Mouse (Mus musculus) myocyte (in vitro differentiated cells): ENCODE results near the gene Klhdc2. TPM values are rescaled to one million over a fixed set of nuclear protein-coding genes. Genes with fewer than 3 reads are reported as not detected.
A peak's percentile ranks its signal among the peaks of the same experiment; 100 is the strongest.

Source experiments
- H3K27me3 ChIP-seq: one replicate; pipeline ENCODE4 v1.6.1; 2011; ENCODE audit not compliant: control insufficient read depth, insufficient read depth, insufficient read length
- H3K36me3 ChIP-seq: one replicate; pipeline ENCODE4 v1.6.1; 2011; ENCODE audit not compliant: control insufficient read depth, insufficient read depth
- H3K4me2 ChIP-seq: one replicate; pipeline ENCODE4 v1.6.1; 2011; ENCODE audit warnings: low read depth, control low read depth
- H3K4me3 ChIP-seq: one replicate; pipeline ENCODE4 v1.5.1; 2011; ENCODE audit warnings: mild to moderate bottlenecking, control low read depth, moderate library complexity
- H3K79me2 ChIP-seq: one replicate; pipeline ENCODE4 v1.6.1; 2011; ENCODE audit not compliant: control insufficient read depth, insufficient read depth
- H3ac ChIP-seq: one replicate; pipeline ENCODE4 v1.6.1; 2011; ENCODE audit not compliant: control insufficient read depth, insufficient read length
- CEBPB ChIP-seq: IDR thresholded peaks from 2 replicates; pipeline ENCODE4 v1.6.1; 2011; ENCODE audit warnings: mild to moderate bottlenecking, moderate library complexity; ENCODE audit not compliant: poor library complexity, insufficient read depth, severe bottlenecking
- E2F4 ChIP-seq: IDR thresholded peaks from one replicate; pipeline ENCODE4 v1.6.1; 2011; ENCODE audit warnings: mild to moderate bottlenecking, control low read depth, moderate library complexity; ENCODE audit not compliant: insufficient read depth
- MAX ChIP-seq: IDR thresholded peaks from one replicate; pipeline ENCODE4 v1.6.1; 2011; ENCODE audit warnings: low read depth, mild to moderate bottlenecking, control low read depth
- MYOD1 ChIP-seq, 3 experiments: IDR thresholded peaks; one replicate each; pipeline ENCODE4 v1.6.1; 2011; ENCODE audit warnings: control low read depth in 2 of 3, low read depth in 2 of 3, mild to moderate bottlenecking in 2 of 3, moderate library complexity in 1 of 3; ENCODE audit not compliant: insufficient read length in 2 of 3, control insufficient read depth in 1 of 3
- MYOG ChIP-seq, 3 experiments: IDR thresholded peaks; one replicate each; pipeline ENCODE4 v1.6.1; 2011; ENCODE audit warnings: control low read depth in 2 of 3, low read depth in 2 of 3, mild to moderate bottlenecking in 2 of 3; ENCODE audit not compliant: insufficient read length in 2 of 3, control insufficient read depth in 1 of 3, insufficient read depth in 1 of 3
- POLR2A ChIP-seq: IDR thresholded peaks from one replicate; pipeline ENCODE4 v1.6.1; 2011; ENCODE audit warnings: low read depth, mild to moderate bottlenecking, control low read depth, moderate library complexity; ENCODE audit not compliant: insufficient read length
- POLR2AphosphoS2 ChIP-seq: IDR thresholded peaks from one replicate; pipeline ENCODE4 v1.6.1; 2011; ENCODE audit warnings: low read depth, control low read depth; ENCODE audit not compliant: insufficient read length
- REST ChIP-seq: IDR thresholded peaks from one replicate; pipeline ENCODE4 v1.6.1; 2011; ENCODE audit warnings: mild to moderate bottlenecking, control low read depth, moderate library complexity; ENCODE audit not compliant: insufficient read depth, insufficient read length
- SRF ChIP-seq: IDR thresholded peaks from one replicate; pipeline ENCODE4 v1.6.1; 2011; ENCODE audit warnings: low read depth; ENCODE audit not compliant: control insufficient read depth, insufficient read length
- TCF12 ChIP-seq: IDR thresholded peaks from one replicate; pipeline ENCODE4 v1.6.1; 2011; ENCODE audit warnings: mild to moderate bottlenecking, control low read depth; ENCODE audit not compliant: poor library complexity, insufficient read depth, severe bottlenecking
- TCF3 ChIP-seq: IDR thresholded peaks from one replicate; pipeline ENCODE4 v1.6.1; 2011; ENCODE audit warnings: low read depth, control low read depth; ENCODE audit not compliant: insufficient read length
- USF1 ChIP-seq: IDR thresholded peaks from one replicate; pipeline ENCODE4 v1.6.1; 2011; ENCODE audit warnings: low read depth, mild to moderate bottlenecking, control low read depth, moderate library complexity
- polyA plus RNA-seq: library from polyadenylated mRNA; unstranded; fragments of >200 nt; fragmentation: generic; extraction: Trizol; gene quantifications from one replicate; pipeline ENCODE4 v1.2.1, GENCODE M21; 2012; ENCODE audit warnings: missing spikeins

Gene Klhdc2
- 59.9 TPM for polyA plus RNA-seq

DNA sequence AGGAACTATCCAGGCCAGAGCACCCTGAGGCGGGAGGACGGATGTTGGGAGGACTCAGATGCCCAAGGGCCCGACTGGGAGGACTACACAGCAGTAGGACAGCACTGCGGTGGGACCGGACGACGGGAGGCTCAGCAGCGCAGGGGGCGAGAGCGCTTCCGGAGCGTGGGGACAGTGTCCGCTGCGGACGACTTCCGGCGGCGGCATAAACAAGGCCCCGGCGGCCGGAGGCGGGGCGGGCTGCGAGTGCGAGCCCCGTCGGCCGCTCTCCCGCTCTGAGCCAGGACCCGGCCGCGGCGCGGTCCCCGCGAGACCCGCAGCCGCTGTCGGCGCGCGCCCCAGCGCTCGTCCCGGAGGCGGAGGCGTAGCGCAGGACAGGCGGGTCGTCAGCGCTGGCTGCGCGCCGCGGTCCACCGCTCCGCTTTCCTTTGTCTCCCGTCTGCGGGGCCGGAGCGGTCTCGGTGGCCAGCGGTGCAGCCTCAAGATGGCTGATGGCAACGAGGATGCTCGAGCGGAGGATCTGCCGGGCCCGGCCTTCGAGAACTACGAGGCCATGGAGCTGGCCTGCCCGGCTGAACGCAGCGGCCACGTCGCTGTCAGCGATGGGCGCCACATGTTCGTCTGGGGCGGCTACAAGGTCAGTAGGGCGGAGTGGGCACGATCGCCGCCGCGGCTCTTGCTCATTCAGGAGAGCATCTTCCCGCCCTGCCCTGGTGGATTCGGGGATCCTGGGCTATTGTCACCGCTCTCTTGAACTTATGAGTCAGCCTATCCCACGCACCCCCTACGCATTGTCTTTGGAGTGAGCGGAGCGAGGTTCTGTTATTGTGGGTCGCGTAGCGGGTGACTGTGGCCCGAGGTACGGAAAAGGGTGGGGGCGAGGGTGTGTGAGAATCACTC, at the start of gene Klhdc2:
Klhdc2 (plus strand) TSS at position 171 of the 900 bp plus-strand sequence.
- no peak for TF ChIP-seq E2F4
- no peak for TF ChIP-seq REST
- no peak for TF ChIP-seq TCF12
- no peak for TF ChIP-seq CEBPB
- no peak for TF ChIP-seq MAX
- TF ChIP-seq SRF, result peak; percentile 48
- no peak for TF ChIP-seq USF1
- no peak for TF ChIP-seq TCF3
- peak; percentile 80 for TF ChIP-seq POLR2A
- peak; percentile 92 for TF ChIP-seq POLR2AphosphoS2
- TF ChIP-seq MYOG (IDR thresholded peaks at IDR 0.05; ENCODE audit: control insufficient read depth in 1 of 3, insufficient read depth in 1 of 3, insufficient read length in 2 of 3, low read depth in 2 of 3), result peak in 2 of 3 experiments; percentile 32 to 52
- TF ChIP-seq MYOD1 (IDR thresholded peaks at IDR 0.05; ENCODE audit: control insufficient read depth in 1 of 3, insufficient read length in 2 of 3, low read depth in 2 of 3), result peak in 1 of 3 experiments; percentile 31
- H3K4me3 ChIP-seq, result peak within 1 kb of the TSS; percentile 85

DNA sequence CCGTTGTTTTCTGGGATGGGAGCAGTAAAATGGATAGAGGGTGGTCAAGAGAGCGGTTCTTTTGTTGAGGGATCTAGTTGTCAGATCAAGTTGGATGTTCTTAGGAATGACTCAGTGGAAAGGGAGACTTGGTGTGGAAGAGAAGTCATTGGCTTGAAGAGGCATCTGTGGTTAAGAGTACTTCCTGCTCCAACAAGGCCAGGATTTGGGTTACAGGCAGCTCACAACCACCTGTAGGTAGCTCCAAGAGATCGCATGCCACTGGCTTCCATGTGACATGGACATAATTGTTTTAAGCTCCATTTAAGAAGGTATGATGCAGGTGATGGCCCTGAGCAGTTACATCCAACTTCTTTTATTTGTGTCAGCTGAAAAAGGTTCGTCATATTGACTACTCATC, 46.7 kb upstream of the Klhdc2 start:
- Histone ChIP-seq H3K36me3 (no peaks in the 10 kb centered on the region), H3K4me2 (no peak overlapping the region), H3ac (no peak overlapping the region), H3K27me3 (no peaks in the 10 kb centered on the region), H3K4me3 (no peak overlapping the region), H3K79me2 (no peaks in the 10 kb centered on the region)
- TF ChIP-seq POLR2A, result no peak
- no peak for TF ChIP-seq TCF12
- TF ChIP-seq MAX, result no peak
- TF ChIP-seq CEBPB, result no peak
- no peak for TF ChIP-seq MYOG (IDR thresholded peaks at IDR 0.05; ENCODE audit: control insufficient read depth in 1 of 3, insufficient read depth in 1 of 3, insufficient read length in 2 of 3, low read depth in 2 of 3)
- TF ChIP-seq REST, result no peak
- no peak for TF ChIP-seq TCF3
- no peak for TF ChIP-seq E2F4
- TF ChIP-seq MYOD1 (IDR thresholded peaks at IDR 0.05; ENCODE audit: control insufficient read depth in 1 of 3, insufficient read length in 2 of 3, low read depth in 2 of 3), result no peak
- TF ChIP-seq USF1, result no peak
- no peak for TF ChIP-seq SRF
- TF ChIP-seq POLR2AphosphoS2, result no peak

More for the DNA sequence above, at the start of gene Klhdc2:
- peaks cover 4% of the 10 kb centered on the region for H3K36me3 ChIP-seq
- peak within 1 kb of the TSS; percentile 89 for H3K4me2 ChIP-seq
- H3ac ChIP-seq, result peak within 1 kb of the TSS; percentile 86
- no peaks in the 10 kb centered on the region for H3K27me3 ChIP-seq
- H3K79me2 ChIP-seq, result peaks cover 31% of the 10 kb centered on the region

DNA sequence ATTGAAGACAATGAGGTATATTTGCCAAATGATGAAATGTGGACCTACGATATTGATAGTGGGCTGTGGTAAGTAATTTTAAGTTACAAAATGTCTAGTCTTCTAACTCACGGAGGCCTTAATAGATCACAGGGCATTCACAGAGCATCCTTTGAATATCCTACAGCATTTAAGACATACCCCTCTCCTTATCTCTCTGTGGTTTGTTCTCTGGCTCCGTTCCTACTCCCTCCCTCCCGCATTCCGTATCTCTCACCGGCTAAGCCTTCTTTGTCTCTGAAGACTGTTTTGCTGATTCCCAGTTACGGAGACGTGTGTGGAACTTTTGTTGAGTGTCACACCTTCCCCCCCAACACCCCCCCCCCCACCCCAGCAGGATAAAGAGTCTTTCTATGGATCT, 45.7 kb upstream of the Klhdc2 start:
- Histone ChIP-seq H3K79me2 (no peaks in the 10 kb centered on the region), H3K27me3 (no peaks in the 10 kb centered on the region), H3ac (no peak overlapping the region), H3K4me2 (no peak overlapping the region), H3K4me3 (no peak overlapping the region), H3K36me3 (no peaks in the 10 kb centered on the region)
- TF ChIP-seq REST (no peak), E2F4 (no peak), TCF3 (no peak), MYOG (IDR thresholded peaks at IDR 0.05; ENCODE audit: control insufficient read depth in 1 of 3, insufficient read depth in 1 of 3, insufficient read length in 2 of 3, low read depth in 2 of 3) (no peak), MYOD1 (IDR thresholded peaks at IDR 0.05; ENCODE audit: control insufficient read depth in 1 of 3, insufficient read length in 2 of 3, low read depth in 2 of 3) (no peak), SRF (no peak), CEBPB (no peak), POLR2A (no peak), POLR2AphosphoS2 (no peak)

DNA sequence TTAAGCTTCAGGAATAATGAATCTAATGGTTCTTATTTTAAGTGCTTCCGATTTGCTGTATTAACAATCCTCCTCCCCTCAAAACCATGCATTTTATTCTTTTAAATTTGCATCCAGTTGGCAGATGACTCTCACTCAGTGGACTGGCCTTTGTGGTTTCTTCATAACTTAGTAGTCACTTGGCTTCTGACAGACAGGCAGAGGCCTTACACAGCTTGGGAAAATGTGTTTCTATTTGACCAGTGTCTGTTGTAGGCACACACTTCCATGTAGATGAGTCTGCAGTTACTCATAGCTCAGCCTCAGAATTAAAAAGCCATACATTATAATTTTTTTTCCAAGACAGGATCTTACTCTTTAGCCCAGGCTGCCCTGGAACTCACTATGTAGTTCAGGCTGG, 42.7 kb upstream of the Klhdc2 start:
- Histone ChIP-seq H3ac (no peak overlapping the region), H3K27me3 (no peaks in the 10 kb centered on the region), H3K4me2 (no peak overlapping the region), H3K36me3 (no peaks in the 10 kb centered on the region), H3K4me3 (no peak overlapping the region), H3K79me2 (no peaks in the 10 kb centered on the region)
- TF ChIP-seq E2F4 (no peak), CEBPB (no peak), REST (no peak), POLR2A (no peak), MAX (no peak), TCF3 (no peak)
